Mouse (Mus musculus) kidney, embryonic 14.5 days (tissue): ENCODE data around the gene Hcrtr1. TPM values are rescaled to one million over a fixed set of nuclear protein-coding genes. Genes with fewer than 3 reads are reported as not detected.
A peak's percentile ranks its signal among the peaks of the same experiment; 100 is the strongest.

ENCODE experiments used
- ATAC-seq: fragments of 200-750 bp; cut with Nextera tagmentation; 2 replicates; pipeline ENCODE4 v1.8.0; 2017; ENCODE audit warnings: moderate number of reproducible peaks, mild to moderate bottlenecking, moderate TSS enrichment, moderate library complexity; ENCODE audit not compliant: low FRiP score, low TSS enrichment
- H3K27ac ChIP-seq: fragments of 300-500 bp; sonication (generic); 2 replicates; pipeline ENCODE4 v1.5.1; 2014; ENCODE audit warnings: low read depth, mild to moderate bottlenecking, low read length, moderate library complexity, mixed read lengths
- H3K27me3 ChIP-seq: fragments of 300-500 bp; sonication (generic); 2 replicates; pipeline ENCODE4 v1.6.1; 2014; ENCODE audit warnings: mild to moderate bottlenecking, low read length; ENCODE audit not compliant: control insufficient read depth, insufficient read depth
- H3K36me3 ChIP-seq: fragments of 300-500 bp; sonication (generic); 2 replicates; pipeline ENCODE4 v1.6.1; 2014; ENCODE audit warnings: low read length, mixed read lengths; ENCODE audit not compliant: control insufficient read depth, insufficient read depth
- H3K4me1 ChIP-seq: fragments of 300-500 bp; sonication (generic); 2 replicates; pipeline ENCODE4 v1.6.1; 2014; ENCODE audit warnings: low read length, mixed read lengths; ENCODE audit not compliant: control insufficient read depth, insufficient read depth
- H3K4me2 ChIP-seq: fragments of 300-500 bp; sonication (generic); replicated peaks from 2 replicates; pipeline ENCODE4 v1.6.1; 2014; ENCODE audit warnings: low read depth, mild to moderate bottlenecking, low read length
- H3K4me3 ChIP-seq: fragments of 300-500 bp; sonication (generic); 2 replicates; pipeline ENCODE4 v1.5.1; 2014; ENCODE audit warnings: mild to moderate bottlenecking, low read length
- H3K9ac ChIP-seq: fragments of 300-500 bp; sonication (generic); 2 replicates; pipeline ENCODE4 v1.6.1; 2014; ENCODE audit warnings: low read depth, mild to moderate bottlenecking, low read length, moderate library complexity
- H3K9me3 ChIP-seq: fragments of 300-500 bp; sonication (generic); 2 replicates; pipeline ENCODE4 v1.6.1; 2016; ENCODE audit warnings: low read length; ENCODE audit not compliant: control insufficient read depth
- WGBS: fragments of 180-500 bp; shearing (Covaris S2); extraction: QIAGEN DNeasy Blood & Tissue Kit; methylation state at CpG from one replicate; pipeline ENCODE4 v1.1.7; 2014; 5-methylcytosine and 5-hydroxymethylcytosine counted together
- polyA plus RNA-seq: library from polyadenylated mRNA; unstranded; fragments of >200 nt; fragmentation: Nextera tagmentation; extraction: Ambion mirVana; gene quantifications from 2 replicates; pipeline ENCODE4 v1.2.1, GENCODE M21; 2014

Gene Hcrtr1
- polyA plus RNA-seq, 1 experiment from 2014 or later, result not detected

DNA sequence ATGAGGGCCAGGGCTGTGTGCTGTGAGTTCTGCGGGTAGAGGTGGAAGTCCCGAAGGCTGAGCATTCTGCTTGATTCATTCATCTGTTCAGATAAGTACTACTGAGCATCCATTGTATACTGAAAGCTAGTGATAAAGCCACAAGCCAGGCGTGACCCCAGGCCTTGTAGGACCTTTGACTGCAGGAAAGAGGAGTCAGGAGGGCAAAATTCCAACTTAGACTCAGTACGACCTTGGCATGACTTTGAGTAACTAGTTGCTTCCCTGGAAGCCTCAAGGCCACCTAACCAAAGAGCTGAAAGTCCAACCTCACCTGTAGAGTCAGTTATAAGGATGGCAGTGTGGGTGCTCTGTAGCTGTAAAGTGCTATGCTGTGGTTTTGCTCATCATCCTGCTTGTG lies 18.4 kb downstream of the Hcrtr1 start:
- Histone ChIP-seq H3K9ac (no peak overlapping the region), H3K4me3 (no peak overlapping the region), H3K36me3 (peaks cover 40% of the 10 kb centered on the region), H3K9me3 (no peaks in the 10 kb centered on the region), H3K4me1 (no peaks in the 10 kb centered on the region; the same call in 1 of the 2 replicates), H3K4me2 (no peak overlapping the region), H3K27me3 (no peaks in the 10 kb centered on the region), H3K27ac (no peak overlapping the region)
- WGBS, result 88% methylated on average over 4 of the region's 4 CpGs
- ATAC-seq, result no peak

DNA sequence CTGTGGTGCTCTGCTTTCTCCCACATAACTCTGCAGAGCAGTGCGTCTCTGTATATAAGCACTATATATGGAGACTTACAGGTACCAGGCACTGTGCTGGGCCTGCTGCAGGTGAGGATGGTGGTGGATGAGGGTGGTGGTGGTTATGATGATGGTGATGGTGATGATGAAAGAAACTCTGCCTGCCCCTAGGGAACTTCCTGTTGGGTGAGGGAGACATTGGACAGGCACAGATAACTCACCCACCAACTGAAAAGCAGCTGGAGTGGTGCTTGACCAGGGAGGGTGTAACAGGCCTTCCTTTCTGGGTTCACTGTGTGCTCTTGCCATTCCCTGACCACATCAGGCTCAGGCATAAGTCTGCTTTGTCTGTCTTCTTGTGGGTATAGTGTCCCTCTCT lies 26.4 kb downstream of the Hcrtr1 start:
- 100% methylated on average over 1 of the region's 1 CpGs for WGBS
- no peak overlapping the region for H3K4me3 ChIP-seq
- no peak overlapping the region for H3K9ac ChIP-seq
- H3K27ac ChIP-seq, result no peak overlapping the region
- no peaks in the 10 kb centered on the region for H3K9me3 ChIP-seq
- ATAC-seq, result no peak
- H3K4me1 ChIP-seq, result peaks cover 6% of the 10 kb centered on the region; the same call in 1 of the 2 replicates
- H3K4me2 ChIP-seq, result no peak overlapping the region
- 0 out of 2 replicates have a peak, but pooled peaks cover 4% of the 10 kb centered on the region for H3K36me3 ChIP-seq
- no peaks in the 10 kb centered on the region for H3K27me3 ChIP-seq

DNA sequence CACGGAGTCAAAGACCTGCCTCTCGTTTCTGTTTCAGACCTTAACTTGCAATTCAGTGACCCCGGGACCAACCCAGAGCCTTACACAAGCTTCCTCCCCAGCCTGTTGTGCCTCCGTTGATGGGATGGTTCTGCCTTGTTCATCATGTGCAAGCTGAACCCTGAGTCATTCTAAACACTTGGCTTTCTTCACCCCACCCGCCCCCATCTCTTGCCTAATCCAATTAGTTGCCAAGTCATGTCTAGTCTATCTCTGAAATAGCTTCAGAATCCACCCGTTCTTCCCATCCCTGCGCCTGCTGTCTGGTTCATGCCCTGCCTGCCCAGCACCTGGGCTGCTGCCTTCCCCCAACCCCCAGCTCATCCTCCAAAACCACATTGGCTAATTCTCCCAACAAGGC lies 26.9 kb downstream of the Hcrtr1 start:
- no peaks in the 10 kb centered on the region for H3K27me3 ChIP-seq
- WGBS, result 81% methylated on average over 7 of the region's 7 CpGs
- 0 out of 2 replicates have a peak, but pooled peaks cover under 1% of the 10 kb centered on the region for H3K36me3 ChIP-seq
- no peak overlapping the region for H3K4me2 ChIP-seq
- no peak overlapping the region for H3K9ac ChIP-seq
- H3K27ac ChIP-seq, result no peak overlapping the region
- no peak overlapping the region for H3K4me3 ChIP-seq
- ATAC-seq, result no peak
- H3K4me1 ChIP-seq, result peaks cover 6% of the 10 kb centered on the region; the same call in 1 of the 2 replicates
- H3K9me3 ChIP-seq, result no peaks in the 10 kb centered on the region

DNA sequence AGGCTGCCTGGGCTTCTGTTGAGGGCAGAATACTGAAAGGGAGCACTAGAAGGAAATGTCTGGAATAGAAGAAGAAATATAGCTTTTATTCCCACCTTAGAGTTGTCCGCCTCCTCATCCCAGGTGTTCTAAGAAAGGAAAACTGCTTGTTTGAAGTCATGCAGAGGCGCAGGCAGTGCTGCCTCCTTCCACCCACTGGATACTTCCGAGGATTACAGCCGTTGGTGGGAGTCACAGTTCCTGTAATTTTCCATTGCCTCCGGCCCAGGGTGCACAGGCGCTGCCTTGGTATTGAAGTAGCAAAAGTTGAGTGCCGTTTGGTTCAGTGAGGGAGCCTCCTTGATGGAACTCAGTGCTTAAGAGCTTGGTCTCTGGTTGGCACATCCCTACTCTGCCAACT lies 29.1 kb downstream of the Hcrtr1 start:
- Histone ChIP-seq H3K4me3 (no peak overlapping the region), H3K4me1 (peaks cover 8% of the 10 kb centered on the region; the same call in 1 of the 2 replicates), H3K27me3 (no peaks in the 10 kb centered on the region), H3K9ac (no peak overlapping the region), H3K27ac (no peak overlapping the region), H3K9me3 (no peaks in the 10 kb centered on the region), H3K36me3 (no peaks in the 10 kb centered on the region), H3K4me2 (no peak overlapping the region)
- 82% methylated on average over 7 of the region's 7 CpGs for WGBS
- no peak for ATAC-seq

DNA sequence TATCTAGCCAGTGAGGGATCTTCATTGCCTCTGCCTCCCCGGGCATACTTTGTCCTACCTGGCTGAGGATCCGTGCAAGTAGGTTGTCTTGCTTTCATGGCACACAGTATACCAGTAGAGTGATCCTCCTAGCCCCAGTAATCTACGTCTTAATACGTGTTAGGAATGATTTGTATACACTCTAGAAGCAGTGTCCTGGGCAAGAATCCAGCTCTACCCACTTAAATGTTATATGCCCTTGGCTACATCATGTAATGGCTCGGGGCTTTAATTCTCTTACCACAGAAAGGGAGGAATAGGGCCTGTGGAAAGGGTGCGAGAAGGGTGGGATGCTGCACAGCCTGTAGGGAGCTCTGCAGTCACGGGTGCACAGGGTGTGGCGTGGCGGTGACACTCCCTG lies 29.5 kb downstream of the Hcrtr1 start:
- 95% methylated on average over 9 of the region's 9 CpGs for WGBS
- Histone ChIP-seq H3K27ac (no peak overlapping the region), H3K27me3 (no peaks in the 10 kb centered on the region), H3K4me3 (no peak overlapping the region), H3K9me3 (no peaks in the 10 kb centered on the region), H3K4me2 (no peak overlapping the region), H3K36me3 (no peaks in the 10 kb centered on the region), H3K4me1 (peaks cover 9% of the 10 kb centered on the region; the same call in 1 of the 2 replicates), H3K9ac (no peak overlapping the region)
- ATAC-seq, result no peak

DNA sequence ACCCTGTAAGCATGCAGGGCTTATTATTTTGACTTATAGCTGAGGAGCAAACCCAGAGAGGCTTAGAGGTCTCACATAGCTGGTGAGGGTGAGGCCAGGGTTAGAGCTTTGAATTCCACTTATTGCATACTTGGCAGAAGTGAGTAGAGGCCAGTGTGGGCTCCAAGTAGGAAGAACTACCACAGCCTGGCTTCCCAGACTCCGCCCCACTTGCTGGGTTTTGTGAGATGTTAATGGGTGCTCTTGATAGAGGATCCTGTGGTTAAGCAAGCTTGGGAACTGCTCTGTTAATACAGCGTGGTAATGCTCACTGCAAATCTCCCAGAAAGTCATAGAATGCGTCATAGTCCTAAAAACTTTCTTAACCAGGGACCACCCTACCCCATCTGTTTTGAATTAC lies 30.2 kb downstream of the Hcrtr1 start:
- Histone ChIP-seq H3K4me2 (no peak overlapping the region), H3K36me3 (no peaks in the 10 kb centered on the region), H3K9ac (no peak overlapping the region), H3K9me3 (no peaks in the 10 kb centered on the region), H3K4me3 (no peak overlapping the region), H3K4me1 (peaks cover 9% of the 10 kb centered on the region; the same call in 1 of the 2 replicates), H3K27ac (no peak overlapping the region), H3K27me3 (no peaks in the 10 kb centered on the region)
- no peak for ATAC-seq
- 88% methylated on average over 3 of the region's 3 CpGs for WGBS

DNA sequence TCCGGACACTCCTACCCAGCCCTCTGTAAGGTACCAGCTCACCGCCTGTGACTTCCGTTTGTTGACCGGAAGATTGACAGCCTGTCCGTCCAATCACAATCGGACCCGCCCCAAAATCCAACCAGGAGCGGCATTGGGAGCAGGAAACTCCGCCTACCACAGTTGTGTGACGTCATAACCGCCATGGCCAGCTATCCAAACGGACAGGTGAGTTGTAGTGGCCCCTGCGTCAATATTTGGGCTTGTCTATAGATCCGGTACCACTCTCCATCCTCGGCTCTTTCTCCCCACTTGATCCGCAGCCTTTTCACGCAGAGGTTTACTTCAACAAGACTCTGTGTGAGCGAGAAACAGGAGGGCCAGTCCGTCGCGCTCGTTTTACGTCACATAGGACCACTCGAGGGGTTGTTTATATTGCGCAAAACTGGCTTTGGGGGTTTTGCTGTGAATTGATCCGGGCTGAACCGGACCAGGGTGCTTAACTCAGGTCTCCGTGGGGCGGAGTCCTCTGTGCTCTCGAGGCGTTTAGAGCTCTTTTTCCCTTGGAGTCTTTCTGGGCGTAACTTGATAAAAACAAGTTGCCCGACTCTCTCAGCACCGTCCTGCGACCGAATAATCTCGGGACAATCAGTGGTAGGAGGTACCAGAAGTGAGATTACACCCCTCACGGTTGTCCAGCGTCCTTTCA lies 31.6 kb downstream of the Hcrtr1 start:
- Histone ChIP-seq H3K27me3 (no peaks in the 10 kb centered on the region), H3K27ac (no peak overlapping the region), H3K4me1 (peaks cover 9% of the 10 kb centered on the region; the same call in 1 of the 2 replicates), H3K4me2 (peak overlapping the region; percentile 57), H3K9ac (peak overlapping the region; percentile 63), H3K4me3 (peak overlapping the region; percentile 70), H3K9me3 (0 out of 2 replicates have a peak, but pooled peaks cover 2% of the 10 kb centered on the region), H3K36me3 (no peaks in the 10 kb centered on the region)
- 1% methylated on average over 39 of the region's 39 CpGs for WGBS
- ATAC-seq, result peak; percentile 96

DNA sequence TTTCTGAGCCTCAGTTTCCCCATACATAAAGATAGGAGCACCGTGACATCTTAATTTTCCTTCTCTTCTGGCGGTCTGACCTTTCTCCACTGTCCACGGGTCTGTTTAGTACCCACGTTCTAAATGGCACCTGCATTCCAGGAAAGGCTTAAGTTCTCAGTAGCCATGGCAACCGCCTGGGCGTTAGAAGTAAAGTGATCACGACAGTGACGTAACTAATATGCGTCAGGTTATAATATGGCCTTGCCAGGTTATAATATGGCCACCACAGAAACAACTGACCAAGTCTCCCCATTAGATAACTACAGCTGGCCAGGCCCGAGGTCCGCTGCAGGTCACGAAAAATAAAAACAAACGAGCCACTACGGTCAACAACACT lies 32.1 kb downstream of the Hcrtr1 start:
- Histone ChIP-seq H3K27ac (no peak overlapping the region), H3K4me1 (peaks cover 9% of the 10 kb centered on the region; the same call in 1 of the 2 replicates), H3K36me3 (no peaks in the 10 kb centered on the region), H3K27me3 (no peaks in the 10 kb centered on the region), H3K9ac (peak overlapping the region; percentile 63), H3K4me3 (peak overlapping the region; percentile 70), H3K4me2 (peak overlapping the region; percentile 57), H3K9me3 (0 out of 2 replicates have a peak, but pooled peaks cover 2% of the 10 kb centered on the region)
- ATAC-seq, result no peak; the same call in 1 of the 2 replicates
- 11% methylated on average over 14 of the region's 14 CpGs for WGBS

DNA sequence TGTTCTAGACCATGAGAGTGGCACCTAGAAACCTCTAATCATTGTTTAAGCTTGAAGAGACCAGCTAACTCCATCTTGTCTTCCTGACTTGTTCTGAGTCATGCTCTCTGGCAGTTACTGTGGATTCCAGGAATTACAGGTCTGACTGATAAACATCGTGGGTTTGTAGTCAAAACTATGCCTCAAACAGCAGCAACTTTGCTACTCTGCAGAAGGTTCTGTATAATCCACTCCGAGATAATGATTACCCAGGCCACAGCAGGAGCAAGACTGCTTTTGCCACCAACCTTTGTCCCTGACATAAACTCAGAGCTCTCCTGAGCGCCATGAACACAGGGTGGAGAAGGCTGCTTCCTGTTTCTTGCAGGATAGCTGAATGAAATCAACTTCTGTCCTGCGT lies 34.6 kb downstream of the Hcrtr1 start:
- no peak overlapping the region for H3K4me3 ChIP-seq
- 71% methylated on average over 4 of the region's 4 CpGs for WGBS
- no peaks in the 10 kb centered on the region for H3K36me3 ChIP-seq

More for the DNA sequence above, 34.6 kb downstream of the Hcrtr1 start:
- H3K9me3 ChIP-seq, result 0 out of 2 replicates have a peak, but pooled peaks cover 2% of the 10 kb centered on the region
- H3K27ac ChIP-seq, result no peak overlapping the region
- peaks cover 9% of the 10 kb centered on the region; the same call in 1 of the 2 replicates for H3K4me1 ChIP-seq
- no peak for ATAC-seq
- H3K27me3 ChIP-seq, result no peaks in the 10 kb centered on the region
- no peak overlapping the region for H3K9ac ChIP-seq
- H3K4me2 ChIP-seq, result no peak overlapping the region
